In the genomic region with DNA sequence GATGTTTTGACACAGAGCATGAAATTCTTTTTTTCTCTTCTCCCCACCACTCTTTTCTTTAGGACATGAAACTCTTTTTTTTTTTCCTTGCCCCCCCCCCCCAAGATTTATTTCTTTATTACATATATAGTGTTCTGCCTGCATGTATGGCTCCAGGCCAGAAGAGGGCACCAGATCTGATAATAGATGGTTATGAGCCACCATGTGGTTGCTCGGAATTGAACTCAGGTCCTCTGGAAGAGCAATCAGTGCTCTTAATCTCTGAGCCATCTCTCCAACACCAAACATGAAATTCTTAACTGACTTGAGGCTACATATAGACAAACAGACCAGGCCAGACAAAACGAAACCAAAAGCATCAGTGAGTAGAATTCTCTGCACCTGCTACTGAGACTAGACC, we compare ENCODE assay signal across 33 mouse cellular contexts. TPM values are rescaled to one million over a fixed set of nuclear protein-coding genes. Genes with fewer than 3 reads are reported as not detected.
DNase-seq lines count a peak whose midpoint lies in the region; ATAC-seq and TF ChIP-seq lines count a peak whose summit lies in the region.
"Had no signal": no experiment of that assay in that cellular context is flagged by ENCODE, and none has a peak within 500 bp of the region (broad histone marks: within the 10 kb centered on the region; RNA-seq: fewer than 3 reads in every experiment).

No protein-coding gene starts in this region.

- TF ChIP-seq EP300 in liver, embryonic 14.5 days (IDR thresholded peaks at IDR 0.05; ENCODE audit: low read depth): no peak

- no peak for ATAC-seq in liver, embryonic 14.5 days (ENCODE audit: insufficient read depth)
- ATAC-seq in liver, embryonic 12.5 days: no peak
- ATAC-seq in midbrain, postnatal 0 days (ENCODE audit: low FRiP score): no peak
- no peak for ATAC-seq in midbrain, embryonic 16.5 days
- ATAC-seq in granulocyte monocyte progenitor cell, adult 5-6 weeks (replicated peaks; ENCODE audit: poor library complexity, severe bottlenecking): no peak
- ATAC-seq: forebrain, embryonic 14.5 days; intestine, embryonic 15.5 days; Patski had no signal

- H3K27ac ChIP-seq in liver, embryonic 14.5 days: no peak overlapping the region
- H3K27ac ChIP-seq in liver, embryonic 12.5 days: no peak overlapping the region
- H3K27ac ChIP-seq in midbrain, postnatal 0 days (ENCODE audit: low read depth, low read length): no peak overlapping the region
- H3K27ac ChIP-seq in midbrain, embryonic 16.5 days (ENCODE audit: low read length): no peak overlapping the region
- H3K27ac ChIP-seq: embryonic facial prominence, embryonic 15.5 days; gastrocnemius, adult 2 months; heart, embryonic 15.5 days; hindbrain, embryonic 15.5 days; intestine, embryonic 15.5 days; left cerebral cortex, adult 2 months; limb, embryonic 15.5 days; midbrain, embryonic 10.5 days; neural tube, embryonic 12.5 days had no signal

- H3K4me2 ChIP-seq in liver, embryonic 14.5 days (ENCODE audit: low read depth): no peak overlapping the region
- H3K4me2 ChIP-seq in liver, embryonic 12.5 days: no peak overlapping the region
- H3K4me2 ChIP-seq in midbrain, postnatal 0 days (ENCODE audit: low read depth, low read length, poor library complexity, severe bottlenecking): no peak overlapping the region
- H3K4me2 ChIP-seq in midbrain, embryonic 16.5 days (ENCODE audit: low read length): no peak overlapping the region
- H3K4me2 ChIP-seq: embryonic facial prominence, embryonic 15.5 days; heart, embryonic 15.5 days; hindbrain, embryonic 15.5 days; intestine, embryonic 15.5 days; limb, embryonic 15.5 days; neural tube, embryonic 12.5 days had no signal

- peaks cover 7% of the 10 kb centered on the region; the same call in 1 of the 2 replicates for H3K36me3 ChIP-seq in liver, embryonic 14.5 days (replicated peaks; ENCODE audit: control insufficient read depth, insufficient read depth, low read depth)
- peaks cover 26% of the 10 kb centered on the region for H3K36me3 ChIP-seq in liver, embryonic 12.5 days
- peaks cover 21% of the 10 kb centered on the region for H3K36me3 ChIP-seq in midbrain, postnatal 0 days (ENCODE audit: insufficient read depth, low read length)
- H3K36me3 ChIP-seq in midbrain, embryonic 16.5 days (ENCODE audit: control insufficient read depth, insufficient read depth, low read length): peaks cover 18% of the 10 kb centered on the region

- no peaks in the 10 kb centered on the region for H3K9me3 ChIP-seq in liver, embryonic 14.5 days (ENCODE audit: control insufficient read depth, low read length)
- no peaks in the 10 kb centered on the region for H3K9me3 ChIP-seq in liver, embryonic 12.5 days (replicated peaks)
- H3K9me3 ChIP-seq in midbrain, postnatal 0 days (ENCODE audit: low read length): no peaks in the 10 kb centered on the region
- H3K9me3 ChIP-seq in midbrain, embryonic 16.5 days (replicated peaks; ENCODE audit: control insufficient read depth, low read length, poor library complexity, severe bottlenecking): no peaks in the 10 kb centered on the region
- H3K9me3 ChIP-seq: embryonic facial prominence, embryonic 15.5 days; heart, embryonic 15.5 days; hindbrain, embryonic 15.5 days; intestine, embryonic 15.5 days; limb, embryonic 15.5 days; midbrain, embryonic 10.5 days; neural tube, embryonic 12.5 days had no signal

- peaks cover 0 to 8% of the 10 kb centered on the region in 2 experiments; a peak in 2 of 4 replicates for H3K4me1 ChIP-seq in liver, embryonic 14.5 days (replicated peaks; ENCODE audit: control insufficient read depth in 2 of 2, insufficient read depth in 2 of 2, low read length in 1 of 2)
- peaks cover 19% of the 10 kb centered on the region for H3K4me1 ChIP-seq in liver, embryonic 12.5 days
- H3K4me1 ChIP-seq in midbrain, postnatal 0 days (ENCODE audit: insufficient read depth, low read length): no peaks in the 10 kb centered on the region
- no peaks in the 10 kb centered on the region for H3K4me1 ChIP-seq in midbrain, embryonic 16.5 days (ENCODE audit: control insufficient read depth, insufficient read depth, low read length)
- H3K4me1 ChIP-seq: embryonic facial prominence, embryonic 15.5 days; hindbrain, embryonic 15.5 days; intestine, embryonic 15.5 days; limb, embryonic 15.5 days; midbrain, embryonic 10.5 days; neural tube, embryonic 12.5 days had no signal

- 61% methylated on average over 2 of the region's 2 CpGs for WGBS in liver, embryonic 14.5 days (ENCODE audit: insufficient replicate concordance)
- 68% methylated on average over 2 of the region's 2 CpGs for WGBS in liver, embryonic 12.5 days (ENCODE audit: insufficient replicate concordance)
- 74% methylated on average over 2 of the region's 2 CpGs for WGBS in midbrain, postnatal 0 days
- WGBS in midbrain, embryonic 16.5 days: 83% methylated on average over 2 of the region's 2 CpGs

- no peaks in the 10 kb centered on the region for H3K27me3 ChIP-seq in liver, embryonic 14.5 days (ENCODE audit: control insufficient read depth, insufficient read depth, low read length)
- H3K27me3 ChIP-seq in liver, embryonic 12.5 days (replicated peaks): no peaks in the 10 kb centered on the region
- H3K27me3 ChIP-seq in midbrain, postnatal 0 days (ENCODE audit: insufficient read depth, low read length): no peaks in the 10 kb centered on the region
- no peaks in the 10 kb centered on the region for H3K27me3 ChIP-seq in midbrain, embryonic 16.5 days (ENCODE audit: control insufficient read depth, insufficient read depth, low read depth, low read length)
- H3K27me3 ChIP-seq: embryonic facial prominence, embryonic 15.5 days; heart, embryonic 15.5 days; hindbrain, embryonic 15.5 days; intestine, embryonic 15.5 days; limb, embryonic 15.5 days; neural tube, embryonic 12.5 days; Patski had no signal

- H3K9ac ChIP-seq in liver, embryonic 14.5 days (replicated peaks): no peak overlapping the region
- H3K9ac ChIP-seq in liver, embryonic 12.5 days: no peak overlapping the region
- no peak overlapping the region for H3K9ac ChIP-seq in midbrain, postnatal 0 days (replicated peaks; ENCODE audit: low read length, poor library complexity, severe bottlenecking)
- no peak overlapping the region for H3K9ac ChIP-seq in midbrain, embryonic 16.5 days (ENCODE audit: low read depth, low read length)
- H3K9ac ChIP-seq: embryonic facial prominence, embryonic 15.5 days; heart, embryonic 15.5 days; hindbrain, embryonic 15.5 days; intestine, embryonic 15.5 days; limb, embryonic 15.5 days; neural tube, embryonic 12.5 days had no signal

- peak; percentile 27; the same call in 1 of the 2 replicates for TF ChIP-seq CTCF in liver, embryonic 14.5 days (IDR thresholded peaks at IDR 0.05; ENCODE audit: low read depth)
- TF ChIP-seq CTCF in midbrain, postnatal 0 days (IDR thresholded peaks at IDR 0.05): peak; percentile 39; the same call in 1 of the 2 replicates

- DNase-seq in liver, embryonic 14.5 days (ENCODE audit: low read depth in 3 of 3, low spot score in 3 of 3): no peak
- no peak for DNase-seq in midbrain, postnatal 0 days (ENCODE audit: low spot score)
- peak; percentile 18 for DNase-seq in R1 (ENCODE audit: low read depth, low spot score)
- DNase-seq in adrenal gland, postnatal 4 days (ENCODE audit: low spot score in 2 of 2): no peak
- DNase-seq: adrenal gland, adult 8-10 months; B cell, adult 2 months; cerebellum, adult 2 months; gastrocnemius, adult 2 months; heart, postnatal 4 days; kidney, postnatal 36 days; lung, adult 18-20 months; lung, postnatal 4 days; right cerebral cortex, postnatal 14 days had no signal

- H3K4me3 ChIP-seq in liver, embryonic 14.5 days (ENCODE audit: insufficient read depth in 1 of 2, low read depth in 2 of 2, low read length in 2 of 2): no peak overlapping the region
- no peak overlapping the region for H3K4me3 ChIP-seq in liver, embryonic 12.5 days
- H3K4me3 ChIP-seq in midbrain, postnatal 0 days (ENCODE audit: low read depth, low read length): no peak overlapping the region
- no peak overlapping the region for H3K4me3 ChIP-seq in midbrain, embryonic 16.5 days (ENCODE audit: low read depth, low read length)
- H3K4me3 ChIP-seq: embryonic facial prominence, embryonic 15.5 days; gastrocnemius, adult 2 months; heart, embryonic 15.5 days; hindbrain, embryonic 15.5 days; intestine, embryonic 15.5 days; left cerebral cortex, adult 2 months; limb, embryonic 15.5 days; midbrain, embryonic 10.5 days; neural tube, embryonic 12.5 days had no signal

RNA-seq across cellular contexts. Expression of a gene that starts 2.2 kb away (rescaled TPM):
- not detected in 2 replicates for polyA plus RNA-seq in liver, embryonic 14.5 days (2012; rRNA removed)
- not detected in 2 replicates for polyA plus RNA-seq in liver, embryonic 14.5 days (2014; fragmentation: Nextera tagmentation; extraction: Ambion mirVana)
- not detected in 2 replicates for polyA plus RNA-seq in liver, embryonic 12.5 days (2016; fragmentation: Nextera tagmentation; extraction: Ambion mirVana)
- total RNA-seq in midbrain, postnatal 0 days (2014; rRNA removed): 3.0 TPM in 1 of 2 replicates, not detected in the other
- not detected in 2 replicates for polyA plus RNA-seq in midbrain, postnatal 0 days (2015; fragmentation: Nextera tagmentation; extraction: Ambion mirVana)
- polyA plus RNA-seq in midbrain, embryonic 16.5 days (2015; fragmentation: Nextera tagmentation; extraction: Ambion mirVana): not detected in 2 replicates
- total RNA-seq in adrenal gland, postnatal 4 days (2021): not detected
- not detected in 2 replicates for total RNA-seq in granulocyte monocyte progenitor cell, adult 5-6 weeks (2014; fragmentation: Nextera tagmentation)
- total RNA-seq in granulocyte monocyte progenitor cell, adult 5-6 weeks (2017): not detected in 2 replicates
- total RNA-seq: adrenal gland, adult 8-10 months; common myeloid progenitor, adult 5-6 weeks; ES-E14; gastrocnemius, adult 2 months; gastrocnemius, postnatal 4 days; heart, postnatal 4 days; layer of hippocampus, postnatal 10 days; left cerebral cortex, adult 2 months; left cerebral cortex, postnatal 36 days had no signal
- polyA plus RNA-seq: cerebellum, adult 2 months; forebrain, embryonic 14.5 days; frontal cortex, adult 2 months; heart, embryonic 15.5 days; hindbrain, embryonic 15.5 days; intestine, embryonic 15.5 days; kidney, embryonic 14.5 days; limb, embryonic 15.5 days; midbrain, embryonic 10.5 days; neural tube, embryonic 12.5 days; Patski had no signal

RNA-seq across cellular contexts. Expression of a gene that starts 14.6 kb away (rescaled TPM):
- 6.7 and 10.0 TPM in 2 replicates for polyA plus RNA-seq in liver, embryonic 14.5 days (2012; rRNA removed)
- polyA plus RNA-seq in liver, embryonic 14.5 days (2014; fragmentation: Nextera tagmentation; extraction: Ambion mirVana): 8.0 and 8.7 TPM in 2 replicates
- 11.6 and 11.7 TPM in 2 replicates for polyA plus RNA-seq in liver, embryonic 12.5 days (2016; fragmentation: Nextera tagmentation; extraction: Ambion mirVana)
- total RNA-seq in midbrain, postnatal 0 days (2014; rRNA removed): 81.8 and 102 TPM in 2 replicates
- 102 and 109 TPM in 2 replicates for polyA plus RNA-seq in midbrain, postnatal 0 days (2015; fragmentation: Nextera tagmentation; extraction: Ambion mirVana)
- 76.0 and 88.0 TPM in 2 replicates for polyA plus RNA-seq in midbrain, embryonic 16.5 days (2015; fragmentation: Nextera tagmentation; extraction: Ambion mirVana)
- 10 to 100 TPM; 35.3 to 36.2 TPM for total RNA-seq in adrenal gland, postnatal 4 days (2021)
- 20.8 and 23.2 TPM in 2 replicates for total RNA-seq in granulocyte monocyte progenitor cell, adult 5-6 weeks (2014; fragmentation: Nextera tagmentation)
- total RNA-seq in granulocyte monocyte progenitor cell, adult 5-6 weeks (2017): 9.8 and 18.1 TPM in 2 replicates

RNA-seq across cellular contexts. Expression of a gene that starts 14.7 kb away (rescaled TPM):
- polyA plus RNA-seq in liver, embryonic 14.5 days (2012; rRNA removed): 4.8 and 6.1 TPM in 2 replicates
- 11.8 and 13.2 TPM in 2 replicates for polyA plus RNA-seq in liver, embryonic 14.5 days (2014; fragmentation: Nextera tagmentation; extraction: Ambion mirVana)
- polyA plus RNA-seq in liver, embryonic 12.5 days (2016; fragmentation: Nextera tagmentation; extraction: Ambion mirVana): 26.9 and 28.4 TPM in 2 replicates
- total RNA-seq in midbrain, postnatal 0 days (2014; rRNA removed): 24.7 and 35.2 TPM in 2 replicates
- 24.1 and 26.0 TPM in 2 replicates for polyA plus RNA-seq in midbrain, postnatal 0 days (2015; fragmentation: Nextera tagmentation; extraction: Ambion mirVana)
- polyA plus RNA-seq in midbrain, embryonic 16.5 days (2015; fragmentation: Nextera tagmentation; extraction: Ambion mirVana): 33.2 and 34.7 TPM in 2 replicates
- 10 to 100 TPM; 26.0 to 29.6 TPM for total RNA-seq in adrenal gland, postnatal 4 days (2021)
- 24.9 and 26.4 TPM in 2 replicates for total RNA-seq in granulocyte monocyte progenitor cell, adult 5-6 weeks (2014; fragmentation: Nextera tagmentation)
- total RNA-seq in granulocyte monocyte progenitor cell, adult 5-6 weeks (2017): 47.6 and 53.0 TPM in 2 replicates

RNA-seq across cellular contexts. Expression of a gene that starts 39.3 kb away (rescaled TPM):
- polyA plus RNA-seq in liver, embryonic 14.5 days (2012; rRNA removed): 184 and 339 TPM in 2 replicates
- 398 and 401 TPM in 2 replicates for polyA plus RNA-seq in liver, embryonic 14.5 days (2014; fragmentation: Nextera tagmentation; extraction: Ambion mirVana)
- 552 and 568 TPM in 2 replicates for polyA plus RNA-seq in liver, embryonic 12.5 days (2016; fragmentation: Nextera tagmentation; extraction: Ambion mirVana)
- 269 and 303 TPM in 2 replicates for total RNA-seq in midbrain, postnatal 0 days (2014; rRNA removed)
- 441 and 472 TPM in 2 replicates for polyA plus RNA-seq in midbrain, postnatal 0 days (2015; fragmentation: Nextera tagmentation; extraction: Ambion mirVana)
- polyA plus RNA-seq in midbrain, embryonic 16.5 days (2015; fragmentation: Nextera tagmentation; extraction: Ambion mirVana): 461 and 495 TPM in 2 replicates
- 100 to 1,000 TPM; 464 TPM for total RNA-seq in adrenal gland, postnatal 4 days (2021)
- total RNA-seq in granulocyte monocyte progenitor cell, adult 5-6 weeks (2014; fragmentation: Nextera tagmentation): 959 and 1,109 TPM in 2 replicates
- 1,746 and 2,150 TPM in 2 replicates for total RNA-seq in granulocyte monocyte progenitor cell, adult 5-6 weeks (2017)
